Mouse (Mus musculus) lung, embryonic 15.5 days (tissue): ENCODE data around the gene Cyp4f14. TPM values are rescaled to one million over a fixed set of nuclear protein-coding genes. Genes with fewer than 3 reads are reported as not detected.
"Not testable (repeated sequence)": the region's sequence is repeated elsewhere in the genome, so short reads cannot be mapped to it uniquely, and the experiment has no call there.

Experiments used
- ATAC-seq: fragments of 200-750 bp; cut with Nextera tagmentation; 2 replicates; pipeline ENCODE4 v1.8.0; 2017; ENCODE audit warnings: moderate number of reproducible peaks, borderline replicate concordance; ENCODE audit not compliant: low FRiP score, low TSS enrichment; ENCODE audit errors: extremely low read depth
- H3K27ac ChIP-seq: fragments of 300-500 bp; sonication (generic); 2 replicates; pipeline ENCODE4 v1.5.1; 2015; ENCODE audit warnings: moderate library complexity, mild to moderate bottlenecking, inconsistent platforms
- H3K27me3 ChIP-seq: fragments of 300-500 bp; sonication (generic); 2 replicates; pipeline ENCODE4 v1.6.1; 2015; ENCODE audit warnings: inconsistent platforms
- H3K36me3 ChIP-seq: fragments of 300-500 bp; sonication (generic); 2 replicates; pipeline ENCODE4 v1.6.1; 2015; ENCODE audit warnings: inconsistent platforms
- H3K4me1 ChIP-seq: fragments of 300-500 bp; sonication (generic); 2 replicates; pipeline ENCODE4 v1.6.1; 2015; ENCODE audit warnings: inconsistent platforms
- H3K4me2 ChIP-seq: fragments of 300-500 bp; sonication (generic); 2 replicates; pipeline ENCODE4 v1.6.1; 2015; ENCODE audit warnings: inconsistent platforms, mild to moderate bottlenecking, moderate library complexity
- H3K4me3 ChIP-seq: fragments of 300-500 bp; sonication (generic); 2 replicates; pipeline ENCODE4 v1.5.1; 2015; ENCODE audit warnings: mild to moderate bottlenecking, inconsistent platforms
- H3K9ac ChIP-seq: fragments of 300-500 bp; sonication (generic); 2 replicates; pipeline ENCODE4 v1.6.1; 2015; ENCODE audit warnings: inconsistent platforms
- H3K9me3 ChIP-seq: fragments of 300-500 bp; sonication (generic); 2 replicates; pipeline ENCODE4 v1.6.1; 2016; ENCODE audit warnings: inconsistent platforms
- WGBS: fragments of 180-500 bp; shearing (Covaris S2); methylation state at CpG from one replicate; pipeline ENCODE4 v1.1.7; 2015; 5-methylcytosine and 5-hydroxymethylcytosine counted together
- polyA plus RNA-seq: library from polyadenylated mRNA; unstranded; fragments of >200 nt; fragmentation: Nextera tagmentation; extraction: Ambion mirVana; gene quantifications from 2 replicates; pipeline ENCODE4 v1.2.1, GENCODE M21; 2015

Gene Cyp4f14
- polyA plus RNA-seq, 1 experiment from 2014 or later = not detected

DNA sequence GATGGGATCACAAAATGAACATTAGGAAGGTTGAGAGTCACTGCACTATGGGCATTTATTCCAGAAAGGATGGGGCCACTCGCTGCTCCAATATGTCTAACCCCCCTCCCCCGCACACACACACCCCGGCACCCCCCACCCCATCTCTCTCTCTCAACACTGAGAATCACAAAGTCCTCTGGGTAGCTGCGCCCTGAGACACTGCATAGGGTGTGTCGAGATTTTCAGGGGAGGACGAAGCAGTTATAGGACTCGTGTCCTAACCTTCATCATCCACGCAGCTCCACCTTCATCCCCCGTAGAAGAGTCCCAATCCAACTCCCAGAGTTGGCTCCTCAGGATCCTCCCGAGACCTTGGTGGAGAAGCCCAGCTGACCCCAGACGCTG lies 26.3 kb downstream of the Cyp4f14 start:
- H3K27ac ChIP-seq = peak overlapping the region; percentile 75
- peaks cover 12% of the 10 kb centered on the region for H3K4me1 ChIP-seq
- H3K4me2 ChIP-seq = peak overlapping the region; percentile 68
- no peaks in the 10 kb centered on the region for H3K9me3 ChIP-seq
- H3K9ac ChIP-seq = peak overlapping the region; percentile 73
- H3K27me3 ChIP-seq = no peaks in the 10 kb centered on the region
- no peaks in the 10 kb centered on the region for H3K36me3 ChIP-seq
- ATAC-seq = peak; percentile 24
- H3K4me3 ChIP-seq = peak overlapping the region; percentile 61
- 2% methylated on average over 11 of the region's 11 CpGs for WGBS

DNA sequence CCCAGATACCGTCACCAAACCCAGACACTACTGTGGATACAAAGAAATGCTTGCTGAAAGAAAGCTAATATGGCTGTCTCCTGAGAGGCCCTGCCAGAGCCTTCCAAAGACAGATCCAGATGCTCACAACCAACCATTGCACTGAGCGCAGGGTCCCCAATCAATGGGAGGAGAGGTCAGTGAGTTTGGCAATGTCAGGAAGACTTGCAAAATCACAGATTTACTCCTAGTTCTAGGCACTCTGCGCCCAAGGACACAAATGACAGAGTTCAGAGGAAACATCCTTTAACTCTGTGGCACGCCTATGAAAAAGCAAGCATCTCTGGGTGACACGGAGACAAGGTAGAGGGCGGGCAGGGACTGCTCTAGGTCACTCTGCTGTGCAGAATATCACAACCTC lies 27.5 kb downstream of the Cyp4f14 start:
- H3K27me3 ChIP-seq = no peaks in the 10 kb centered on the region
- no peak overlapping the region for H3K4me3 ChIP-seq
- H3K4me1 ChIP-seq = peaks cover 12% of the 10 kb centered on the region
- no peak overlapping the region for H3K27ac ChIP-seq
- 92% methylated on average over 6 of the region's 6 CpGs for WGBS
- no peak for ATAC-seq
- H3K9me3 ChIP-seq = no peaks in the 10 kb centered on the region
- no peaks in the 10 kb centered on the region for H3K36me3 ChIP-seq
- H3K9ac ChIP-seq = no peak overlapping the region
- H3K4me2 ChIP-seq = no peak overlapping the region; the same call in 1 of the 2 replicates

DNA sequence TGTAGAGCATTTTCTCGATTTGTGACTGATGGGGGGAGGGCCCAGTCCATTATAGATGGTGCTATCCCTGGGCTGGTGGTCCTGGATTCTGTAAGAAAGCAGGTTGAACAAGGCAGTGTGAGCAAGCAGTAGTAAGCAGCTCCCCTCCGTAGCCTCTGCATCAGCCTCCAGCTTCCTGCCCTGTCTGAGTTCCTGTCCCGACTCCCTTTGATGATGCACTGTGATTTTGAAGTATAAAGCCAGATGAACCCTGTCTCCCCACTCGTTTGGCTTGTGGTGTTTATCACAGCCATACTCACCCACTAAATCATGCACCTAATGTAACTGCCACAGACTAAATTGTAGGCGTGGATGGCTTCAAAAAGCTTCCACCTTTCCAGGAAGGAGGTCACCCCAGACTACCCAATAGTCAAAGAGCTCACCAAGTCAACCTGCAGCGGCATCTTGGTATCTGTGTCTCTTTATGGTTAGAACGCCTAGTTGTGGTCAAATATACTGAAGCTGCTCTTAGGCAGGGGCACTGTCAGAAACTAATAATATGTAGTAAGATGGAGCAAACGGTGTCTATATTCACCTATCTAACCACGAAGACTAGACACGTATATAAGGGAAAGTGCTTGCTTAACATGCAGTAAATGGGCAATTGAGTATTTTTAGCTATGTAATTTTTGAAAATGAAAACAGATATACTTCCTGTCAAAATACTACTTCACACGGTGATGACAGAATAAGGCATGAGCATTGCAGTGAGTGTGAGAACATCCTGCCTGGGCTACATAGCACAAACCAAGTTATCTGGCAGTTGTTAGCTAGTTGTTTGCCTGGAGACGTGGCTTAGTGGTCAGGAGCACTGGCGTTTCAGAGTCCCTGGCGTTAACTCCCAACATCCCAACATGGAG lies 36.6 kb downstream of the Cyp4f14 start:
- ATAC-seq = no peak
- Histone ChIP-seq H3K36me3 (peaks cover 39% of the 10 kb centered on the region), H3K27me3 (no peaks in the 10 kb centered on the region; the same call in 1 of the 2 replicates), H3K27ac (no peak overlapping the region), H3K9ac (no peak overlapping the region), H3K9me3 (no peaks in the 10 kb centered on the region), H3K4me1 (peaks cover 7% of the 10 kb centered on the region; the same call in 1 of the 2 replicates), H3K4me2 (no peak overlapping the region), H3K4me3 (no peak overlapping the region)
- WGBS = 85% methylated on average over 14 of the region's 14 CpGs

DNA sequence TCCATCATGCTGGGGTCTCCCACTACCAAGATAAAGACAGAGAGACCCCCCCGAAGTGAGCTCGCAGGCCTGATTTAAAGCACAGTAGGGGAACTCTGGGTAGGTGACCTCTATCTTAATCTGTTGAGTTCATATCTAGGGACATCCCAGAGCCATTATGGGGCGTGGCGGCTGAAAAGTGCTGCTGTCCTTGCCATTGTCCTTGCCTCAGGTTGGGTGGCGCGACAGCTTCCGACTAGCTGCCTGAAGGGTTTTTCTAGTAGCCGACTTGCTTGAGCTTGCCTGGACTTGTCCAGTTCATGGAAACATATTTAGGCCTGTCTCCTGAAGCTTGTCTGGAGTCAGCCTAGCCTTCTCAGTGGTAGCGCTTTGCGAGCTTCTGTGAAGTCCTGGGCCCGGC lies 38.4 kb downstream of the Cyp4f14 start:
- Histone ChIP-seq H3K4me2 (no peak overlapping the region), H3K4me1 (peaks cover 7% of the 10 kb centered on the region; the same call in 1 of the 2 replicates), H3K9ac (no peak overlapping the region), H3K27ac (no peak overlapping the region), H3K9me3 (no peaks in the 10 kb centered on the region), H3K27me3 (no peaks in the 10 kb centered on the region; the same call in 1 of the 2 replicates), H3K4me3 (no peak overlapping the region), H3K36me3 (peaks cover 32% of the 10 kb centered on the region)
- no peak for ATAC-seq
- 86% methylated on average over 11 of the region's 11 CpGs for WGBS

DNA sequence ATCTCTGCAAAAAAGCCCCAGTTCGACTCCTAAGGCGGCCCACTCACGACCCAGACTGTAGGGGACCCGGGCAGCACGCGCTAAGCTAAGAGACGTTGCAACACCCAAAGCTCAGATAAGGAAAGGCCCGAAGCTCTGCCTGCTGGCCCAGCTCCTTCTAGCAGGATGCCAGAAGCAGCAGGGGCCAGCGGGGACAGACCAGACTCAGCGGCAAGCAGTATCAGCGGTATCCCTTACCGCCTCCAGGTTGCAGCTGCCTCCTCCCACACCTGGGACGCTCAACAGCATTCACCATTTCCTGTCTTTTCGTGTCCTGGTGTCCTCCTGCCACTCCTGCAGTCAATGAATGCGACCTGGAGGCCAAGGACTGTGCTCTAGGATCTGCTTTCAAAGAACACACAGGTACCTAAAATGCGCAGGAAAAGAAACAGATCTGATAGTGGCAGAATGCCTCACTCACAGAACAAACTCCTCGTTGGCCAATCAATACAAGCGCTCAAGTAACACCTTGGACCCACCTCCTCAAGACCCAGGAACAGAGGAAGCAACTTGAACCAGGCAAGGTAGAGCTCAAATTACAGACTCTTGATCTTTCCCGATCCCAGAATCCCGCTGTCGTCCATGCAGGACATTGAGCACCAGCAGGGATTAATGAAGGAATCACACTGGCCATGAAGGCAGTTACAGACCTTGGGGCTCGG lies 39.5 kb downstream of the Cyp4f14 start:
- 5% methylated on average over 22 of the region's 22 CpGs for WGBS
- no peak overlapping the region for H3K27ac ChIP-seq
- H3K36me3 ChIP-seq = peaks cover 20% of the 10 kb centered on the region
- peaks cover 7% of the 10 kb centered on the region; the same call in 1 of the 2 replicates for H3K4me1 ChIP-seq
- H3K4me3 ChIP-seq = peak overlapping the region; percentile 23
- H3K27me3 ChIP-seq = no peaks in the 10 kb centered on the region; the same call in 1 of the 2 replicates
- H3K9ac ChIP-seq = peak overlapping the region; percentile 19; the same call in 1 of the 2 replicates
- H3K4me2 ChIP-seq = peak overlapping the region; percentile 52
- no peaks in the 10 kb centered on the region for H3K9me3 ChIP-seq
- 0 out of 2 replicates have a peak, but pooled peaks have one; percentile 23 for ATAC-seq

DNA sequence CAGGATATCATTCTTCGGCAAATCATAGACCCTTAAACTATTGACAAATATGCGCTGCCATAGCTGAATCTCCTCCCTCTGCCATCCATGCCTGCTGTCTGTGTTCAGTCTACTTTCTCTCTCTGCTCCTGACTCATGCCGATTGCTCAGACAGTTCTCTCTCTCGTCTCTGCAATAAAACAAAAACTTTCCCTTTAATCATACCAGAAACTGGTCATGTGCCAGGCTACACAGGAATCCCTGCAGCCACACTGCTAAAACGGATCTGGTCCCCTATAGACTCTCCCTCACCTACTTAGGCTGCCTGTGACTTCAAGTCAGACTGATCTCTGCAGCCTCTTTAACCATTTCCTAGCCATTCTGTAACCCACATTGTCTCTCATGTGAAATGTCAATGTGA lies 44.4 kb downstream of the Cyp4f14 start:
- ATAC-seq = no peak
- Histone ChIP-seq H3K27ac (no peak overlapping the region), H3K4me3 (no peak overlapping the region), H3K36me3 (no peaks in the 10 kb centered on the region), H3K27me3 (no peaks in the 10 kb centered on the region; the same call in 1 of the 2 replicates), H3K4me1 (peaks cover 4% of the 10 kb centered on the region; the same call in 1 of the 2 replicates), H3K4me2 (no peak overlapping the region), H3K9me3 (no peaks in the 10 kb centered on the region), H3K9ac (no peak overlapping the region)
- WGBS = 55% methylated on average over 5 of the region's 5 CpGs

DNA sequence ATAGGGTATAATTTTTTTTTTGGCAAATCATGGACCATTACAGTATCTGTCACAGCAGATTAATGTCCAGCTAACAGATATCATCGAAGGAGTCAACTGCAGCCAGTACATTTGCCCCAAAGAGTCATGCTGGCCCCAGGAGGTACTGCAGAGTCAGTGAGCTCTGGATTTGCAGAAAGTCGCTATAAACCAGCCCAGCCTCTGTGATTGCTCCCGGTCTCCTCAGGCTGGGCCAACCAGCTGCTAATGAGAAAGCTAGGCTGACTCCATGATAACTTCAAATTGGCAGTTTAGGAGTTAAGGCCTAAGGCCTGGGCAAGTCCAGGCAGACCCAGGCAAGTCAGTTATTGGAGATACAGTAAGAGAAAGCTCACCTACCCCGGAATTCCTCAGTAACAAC lies 45.1 kb downstream of the Cyp4f14 start:
- Histone ChIP-seq H3K27me3 (no peaks in the 10 kb centered on the region), H3K27ac (no peak overlapping the region), H3K36me3 (no peaks in the 10 kb centered on the region), H3K4me3 (no peak overlapping the region), H3K9me3 (no peaks in the 10 kb centered on the region), H3K4me1 (no peaks in the 10 kb centered on the region), H3K4me2 (no peak overlapping the region), H3K9ac (no peak overlapping the region)
- no peak for ATAC-seq
- 72% methylated on average over 4 of the region's 4 CpGs for WGBS

DNA sequence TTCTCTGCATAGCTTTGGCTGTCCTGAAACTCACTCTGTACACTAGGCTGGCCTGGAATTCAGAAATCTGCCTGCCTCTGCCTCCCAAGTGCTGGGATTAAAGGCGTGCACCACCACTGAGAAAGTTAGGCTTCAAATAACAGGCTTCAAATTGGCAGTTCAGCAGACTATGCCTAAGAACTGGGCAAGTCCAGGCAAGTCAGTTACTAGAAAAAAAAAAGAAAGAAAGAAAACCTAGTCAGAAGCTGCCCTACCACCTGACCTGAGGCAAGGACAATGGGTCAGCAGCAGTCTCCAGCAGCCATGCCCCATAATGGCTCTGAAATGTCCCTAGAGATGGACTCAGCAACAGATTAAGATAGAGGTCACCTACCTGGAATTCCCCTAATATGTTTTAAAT lies 45.7 kb downstream of the Cyp4f14 start:
- H3K36me3 ChIP-seq = no peaks in the 10 kb centered on the region
- no peak overlapping the region for H3K4me3 ChIP-seq
- no peak overlapping the region for H3K4me2 ChIP-seq
- no peaks in the 10 kb centered on the region for H3K4me1 ChIP-seq
- no peaks in the 10 kb centered on the region for H3K9me3 ChIP-seq
- no peak overlapping the region for H3K9ac ChIP-seq
- no peak for ATAC-seq
- no peaks in the 10 kb centered on the region for H3K27me3 ChIP-seq
- WGBS = 87% methylated on average over 1 of the region's 1 CpGs
- no peak overlapping the region for H3K27ac ChIP-seq

DNA sequence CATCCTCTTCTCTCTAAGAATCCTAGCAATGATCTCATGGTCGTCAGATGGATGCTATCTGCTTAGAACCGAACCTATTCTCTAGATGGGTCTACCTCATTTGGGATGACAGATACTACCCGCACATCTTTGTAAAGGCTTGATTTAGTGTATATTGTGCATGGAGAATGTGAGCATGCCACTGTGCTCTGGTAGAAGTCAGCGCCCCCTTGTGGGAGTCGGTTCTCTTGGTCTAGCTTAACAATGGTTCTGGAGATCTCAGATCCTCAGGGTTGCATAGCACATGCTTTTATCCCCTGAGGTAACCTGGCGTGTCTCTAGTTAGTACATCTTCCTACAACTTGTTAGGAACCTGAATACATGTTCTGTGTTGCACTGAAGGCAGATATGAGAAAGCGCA lies 49.9 kb downstream of the Cyp4f14 start:
- H3K4me2 ChIP-seq, H3K4me3 ChIP-seq, H3K27ac ChIP-seq, ATAC-seq, H3K9ac ChIP-seq, H3K36me3 ChIP-seq, H3K27me3 ChIP-seq, H3K9me3 ChIP-seq, H3K4me1 ChIP-seq: not testable (repeated sequence)
- 48% methylated on average over 5 of the region's 7 CpGs for WGBS

DNA sequence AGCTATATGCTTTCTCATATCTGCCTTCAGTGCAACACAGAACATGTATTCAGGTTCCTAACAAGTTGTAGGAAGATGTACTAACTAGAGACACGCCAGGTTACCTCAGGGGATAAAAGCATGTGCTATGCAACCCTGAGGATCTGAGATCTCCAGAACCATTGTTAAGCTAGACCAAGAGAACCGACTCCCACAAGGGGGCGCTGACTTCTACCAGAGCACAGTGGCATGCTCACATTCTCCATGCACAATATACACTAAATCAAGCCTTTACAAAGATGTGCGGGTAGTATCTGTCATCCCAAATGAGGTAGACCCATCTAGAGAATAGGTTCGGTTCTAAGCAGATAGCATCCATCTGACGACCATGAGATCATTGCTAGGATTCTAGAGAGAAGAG lies 60.4 kb downstream of the Cyp4f14 start:
- not testable (repeated sequence) for H3K4me1 ChIP-seq, H3K36me3 ChIP-seq, H3K4me2 ChIP-seq, H3K27me3 ChIP-seq, ATAC-seq, H3K9ac ChIP-seq, H3K9me3 ChIP-seq, H3K27ac ChIP-seq, H3K4me3 ChIP-seq
- 52% methylated on average over 4 of the region's 6 CpGs for WGBS
